Mouse (Mus musculus): Measurements from ENCODE around the gene Rasgef1a.

Gene Rasgef1a

GRCm38 (mm10) chr6:118022898-118023635 is 11.8 kb downstream of the Rasgef1a start:
- peak in 1 of 2 experiments; percentile 37 for DNase-seq (ENCODE audit: low spot score in 2 of 2)

DNA sequence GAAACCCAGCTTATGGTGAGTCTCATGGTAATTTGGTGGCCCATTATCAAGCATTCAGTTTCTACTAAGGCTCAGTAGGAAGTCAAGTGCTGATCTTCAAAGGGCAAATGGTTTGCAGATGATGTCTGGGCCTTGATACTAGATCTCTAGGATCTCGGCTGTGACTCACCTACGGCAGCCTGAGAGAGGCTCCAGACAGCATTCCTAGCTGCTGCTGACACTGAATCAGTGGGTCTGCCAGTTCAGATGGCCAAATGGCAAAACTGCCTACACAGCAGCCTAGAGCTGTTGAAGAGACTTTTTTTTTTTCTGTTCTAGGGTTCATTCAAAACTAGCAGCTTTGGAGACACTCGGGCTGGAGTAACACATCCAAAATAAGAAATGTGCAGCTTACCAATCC is 15.8 kb downstream of the Rasgef1a start:
- DNase-seq (ENCODE audit: low spot score in 2 of 2) = no peak

- DNase-seq (ENCODE audit: low spot score in 2 of 2) = no peak
Observed at GRCm38 (mm10) chr6:118031467-118031866, 20.2 kb downstream of the Rasgef1a start.

GRCm38 (mm10) chr6:118035639-118036038 is 24.4 kb downstream of the Rasgef1a start:
- no peak for DNase-seq (ENCODE audit: low spot score in 2 of 2)

- DNase-seq (ENCODE audit: low spot score in 2 of 2) = no peak
Observed at GRCm38 (mm10) chr6:118036118-118036805, 25.0 kb downstream of the Rasgef1a start.

DNA sequence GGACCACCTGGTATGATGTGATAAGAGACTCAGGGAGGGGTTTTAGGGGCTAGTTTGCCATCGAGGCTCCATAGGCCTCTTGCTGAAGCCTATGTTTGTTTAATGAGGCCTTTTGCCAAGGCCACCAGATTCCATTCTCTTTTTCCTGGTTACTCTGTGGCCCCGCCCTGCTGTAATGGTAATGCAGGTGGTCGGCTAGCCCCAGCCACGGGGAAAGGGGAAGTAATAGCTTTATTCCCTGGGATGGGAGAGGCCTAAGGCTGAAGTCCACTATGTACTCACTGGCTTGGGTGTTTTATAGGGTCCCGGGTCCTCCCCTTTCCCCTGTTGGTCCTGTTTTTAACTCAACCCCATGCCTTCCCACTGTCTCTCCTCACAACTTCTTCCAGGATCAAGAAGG is 25.6 kb downstream of the Rasgef1a start:
- DNase-seq (ENCODE audit: low spot score in 2 of 2) = no peak

DNA sequence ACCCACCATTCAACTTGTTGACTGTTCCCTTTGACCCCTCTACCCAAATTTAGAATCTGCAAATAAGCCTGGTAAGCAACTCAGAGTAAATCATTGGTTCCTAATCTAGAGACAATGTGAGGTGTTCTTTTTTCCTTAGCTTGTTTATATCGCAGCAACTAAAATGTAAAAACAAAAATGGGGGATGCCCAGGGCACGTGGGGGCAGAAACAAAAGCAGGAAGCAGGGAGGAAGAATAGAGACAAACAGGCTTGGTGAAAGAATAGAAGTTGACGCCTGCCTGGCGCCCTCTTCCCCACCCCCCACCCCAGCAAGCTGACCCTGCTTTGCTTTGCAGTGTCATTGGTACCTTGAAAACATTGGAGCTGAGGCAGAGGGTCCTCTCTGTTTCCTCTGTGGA is 33.9 kb downstream of the Rasgef1a start:
- no peak for DNase-seq (ENCODE audit: low spot score in 2 of 2)

DNA sequence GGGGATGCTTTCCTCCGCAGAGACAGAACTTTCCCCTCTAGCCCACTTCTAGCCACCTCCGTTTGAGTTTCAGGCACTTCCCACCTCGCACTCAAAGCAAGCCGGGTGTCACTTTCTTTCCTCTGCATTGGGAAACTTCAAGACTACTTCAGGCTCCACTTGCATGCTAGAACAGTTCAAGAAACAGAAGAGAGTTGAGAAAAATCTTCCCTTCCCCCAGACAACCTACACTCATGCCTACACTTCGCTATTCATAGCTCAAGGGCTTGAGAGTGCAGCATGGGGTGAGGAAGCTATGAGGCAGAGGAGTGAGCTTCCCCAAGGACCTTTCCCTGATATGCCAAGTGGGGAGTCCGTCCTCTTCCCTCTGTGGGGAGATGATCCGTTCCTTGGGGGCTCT is 34.7 kb downstream of the Rasgef1a start:
- DNase-seq (ENCODE audit: low spot score in 2 of 2) = no peak

- no peak for DNase-seq (ENCODE audit: low spot score in 2 of 2)
Observed at GRCm38 (mm10) chr6:118046511-118046910, 35.3 kb downstream of the Rasgef1a start.

GRCm38 (mm10) chr6:118046924-118047323 is 35.7 kb downstream of the Rasgef1a start:
- no peak for DNase-seq (ENCODE audit: low spot score in 2 of 2)

GRCm38 (mm10) chr6:118047811-118048505 is 36.7 kb downstream of the Rasgef1a start:
- DNase-seq (ENCODE audit: low spot score in 2 of 2) = no peak

GRCm38 (mm10) chr6:118049776-118050175 is 38.5 kb downstream of the Rasgef1a start:
- no peak for DNase-seq (ENCODE audit: low spot score in 2 of 2)

DNA sequence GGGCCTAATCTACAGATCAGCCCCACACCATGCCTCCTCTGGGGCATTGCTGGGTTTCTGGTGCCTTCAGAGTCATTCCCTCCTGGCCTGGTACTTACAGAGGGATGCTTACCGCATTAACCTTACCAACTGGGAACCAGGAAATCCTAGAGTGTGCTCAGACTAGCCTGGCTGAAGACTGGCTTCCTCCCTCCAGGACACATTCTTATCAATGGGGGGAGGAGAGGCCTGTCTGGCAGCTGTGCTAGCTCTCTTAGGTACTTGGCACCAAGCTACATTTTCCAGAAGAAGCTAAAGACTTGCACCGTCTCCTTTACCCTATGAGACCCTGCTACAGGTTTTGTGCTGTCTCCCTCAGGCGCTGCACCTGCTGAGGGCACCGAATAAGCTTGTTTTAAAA is 40.2 kb downstream of the Rasgef1a start:
- no peak for DNase-seq (ENCODE audit: low spot score in 2 of 2)

GRCm38 (mm10) chr6:118055209-118055608 is 44.0 kb downstream of the Rasgef1a start:
- DNase-seq (ENCODE audit: low spot score in 2 of 2) = no peak

GRCm38 (mm10) chr6:118061266-118061665 is 50.0 kb downstream of the Rasgef1a start:
- DNase-seq (ENCODE audit: low spot score in 2 of 2) = no peak

DNA sequence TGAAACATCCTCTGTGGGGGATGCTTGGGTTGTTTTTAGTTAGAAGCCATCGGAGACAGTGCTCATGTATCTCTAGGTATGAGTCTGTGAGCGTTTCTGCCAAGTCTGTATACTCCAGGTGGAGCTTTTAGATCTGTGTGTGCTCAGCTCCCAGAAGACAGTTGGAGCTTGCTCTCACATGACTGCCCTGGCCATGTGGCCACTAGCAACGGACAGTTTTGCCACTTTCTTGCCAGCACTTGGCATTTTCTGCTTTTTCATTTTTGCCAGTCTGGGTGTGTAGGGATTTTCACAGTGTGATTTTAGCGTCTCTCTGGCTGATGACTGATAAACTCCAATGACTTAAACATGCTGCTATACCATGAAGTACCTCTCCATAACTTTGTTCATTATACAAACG is 52.0 kb downstream of the Rasgef1a start:
- no peak for DNase-seq (ENCODE audit: low spot score in 2 of 2)

DNA sequence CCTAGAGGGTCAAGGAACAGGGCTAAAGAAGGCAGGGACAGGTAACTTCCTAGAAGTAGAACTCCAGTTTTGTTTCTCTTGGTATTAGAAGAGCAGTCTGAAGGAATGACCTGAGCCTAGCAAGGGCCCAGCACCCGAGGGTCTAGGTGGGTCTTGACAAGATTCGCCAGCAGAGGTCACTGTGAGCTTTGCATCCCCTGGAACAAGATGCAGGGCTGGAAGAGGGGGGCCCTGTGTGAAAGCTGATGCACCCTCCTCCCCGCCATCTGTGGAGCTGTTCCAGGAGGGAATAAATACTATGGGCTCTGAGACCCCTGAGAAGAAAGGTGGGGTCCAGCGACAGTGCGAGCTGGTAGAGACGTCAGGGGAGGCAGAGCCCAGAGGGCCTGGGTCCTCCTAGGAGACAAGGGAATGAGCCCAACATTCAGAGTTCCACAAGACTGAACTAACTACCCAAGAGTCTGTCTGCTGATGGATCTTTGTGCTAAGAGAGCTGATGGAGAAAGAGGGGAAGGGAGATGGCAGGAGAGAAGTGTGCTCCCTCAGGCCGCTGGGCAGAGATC is 53.8 kb downstream of the Rasgef1a start:
- peak in 1 of 2 experiments; percentile 51 for DNase-seq (ENCODE audit: low spot score in 2 of 2)

DNA sequence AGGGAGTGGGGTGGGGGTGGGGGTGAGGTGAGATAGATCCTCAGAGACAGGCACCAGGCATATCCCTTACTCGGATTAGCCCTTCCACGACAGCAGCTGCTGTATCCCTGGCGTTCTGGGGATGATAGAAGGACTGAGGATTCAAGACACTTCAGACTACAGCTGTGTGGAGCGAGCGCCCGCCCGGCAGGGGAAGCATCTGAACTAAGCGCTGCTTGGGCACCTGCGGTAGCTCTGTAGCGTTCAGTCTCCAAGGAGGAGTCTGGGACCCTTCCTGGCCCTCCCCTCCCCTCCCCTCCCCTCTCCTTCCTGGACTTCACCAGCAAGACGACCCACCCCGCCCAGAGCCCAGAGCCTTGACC is 54.6 kb downstream of the Rasgef1a start:
- no peak for DNase-seq (ENCODE audit: low spot score in 2 of 2)

GRCm38 (mm10) chr6:118066199-118067081 is 55.2 kb downstream of the Rasgef1a start:
- DNase-seq (ENCODE audit: low spot score in 2 of 2) = peak in 1 of 2 experiments; percentile 53

DNA sequence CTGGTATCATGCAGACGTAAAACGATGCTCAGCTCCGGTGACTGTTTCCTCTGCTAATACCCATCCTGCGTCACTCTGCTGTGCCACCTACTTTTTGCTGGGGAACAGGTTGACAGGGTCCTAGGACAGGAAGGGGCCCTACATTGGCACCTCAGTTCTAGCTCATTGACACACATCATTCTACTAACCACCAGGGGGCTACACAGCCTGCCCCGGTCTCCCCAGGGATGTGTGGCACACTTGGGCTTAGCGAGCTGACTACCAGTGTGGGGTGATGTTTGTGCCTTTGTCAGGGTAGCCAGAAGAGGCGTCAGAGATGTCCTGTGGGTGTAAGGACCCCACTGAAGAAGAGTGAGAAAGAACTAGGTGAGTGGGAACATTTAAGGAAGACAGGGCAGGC is 56.5 kb downstream of the Rasgef1a start:
- DNase-seq (ENCODE audit: low spot score in 2 of 2) = no peak

GRCm38 (mm10) chr6:118070321-118071012 is 59.2 kb downstream of the Rasgef1a start:
- no peak for DNase-seq (ENCODE audit: low spot score in 2 of 2)

Data from frontal cortex, postnatal 14 days (tissue).